Mouse (Mus musculus) heart, postnatal 36 days (tissue): ENCODE measurements around the gene Atox1. TPM values are rescaled to one million over a fixed set of nuclear protein-coding genes. Genes with fewer than 3 reads are reported as not detected.

Source experiments
- DNase-seq, 2 experiments: peaks; one replicate each; pipeline ENCODE4 v3.0.0; 2021 to 2022
- intact Hi-C: fragments of 180-260 bp; cut with DNase I; formaldehyde crosslinking; loops from one replicate; pipeline ENCODE4 v1.15.1; 2025
- total RNA-seq, 2 experiments: library from RNA; stranded (reverse); gene quantifications; 2 replicates each; pipeline ENCODE4 v1.2.3; 2021

The Atox1 gene
- total RNA-seq, 2 experiments from 2014 or later: 117 to 124 TPM

- intact Hi-C loops: loop anchor here (10.0 kb wide), 1 partner anchor 364 kb away; the partner anchor contains the start of gene Gm2a
Measured at GRCm38 (mm10) chr11:55458501-55458900, 2.5 kb downstream of the Atox1 start.

GRCm38 (mm10) chr11:55455166-55455565 lies 5.9 kb downstream of the Atox1 start:
- intact Hi-C loops: loop anchor here (10.0 kb wide), 1 partner anchor 360 kb away; the partner anchor contains the start of gene Gm2a
- DNase-seq: no peak

More at GRCm38 (mm10) chr11:55458501-55458900, 2.5 kb downstream of the Atox1 start:
- no peak for DNase-seq

- peak in 1 of 2 experiments; percentile 33 for DNase-seq
- intact Hi-C loops: loop anchor here (10.0 kb wide), 1 partner anchor 359 kb away; the partner anchor contains the start of gene Gm2a
Measured at GRCm38 (mm10) chr11:55453640-55454039, 7.4 kb downstream of the Atox1 start.

GRCm38 (mm10) chr11:55450311-55450710 lies 10.7 kb downstream of the Atox1 start:
- no peak for DNase-seq
- intact Hi-C loops: loop anchor here (10.0 kb wide), 1 partner anchor 356 kb away; the partner anchor contains the start of gene Gm2a

GRCm38 (mm10) chr11:55449531-55449930 lies 11.5 kb downstream of the Atox1 start:
- DNase-seq: no peak
- intact Hi-C loops: no loop called here

- peak; percentile 87 to 89 for DNase-seq
- intact Hi-C loops: loop anchor here (1.0 kb wide), 2 partner anchors 57 to 242 kb away; partner anchors contain the start of gene Slc36a1
Measured at GRCm38 (mm10) chr11:55446579-55446978, 14.5 kb downstream of the Atox1 start.

- intact Hi-C loops: loop anchor here (2.0 kb wide), 2 partner anchors 16 to 24 kb away; no protein-coding TSS in a partner anchor
- DNase-seq: peak; percentile 45 to 67
Measured at GRCm38 (mm10) chr11:55444772-55445171, 16.3 kb downstream of the Atox1 start.

GRCm38 (mm10) chr11:55439718-55440117 lies 21.3 kb downstream of the Atox1 start:
- DNase-seq: no peak
- intact Hi-C loops: no loop called here

- DNase-seq: no peak
- intact Hi-C loops: no loop called here
Measured at GRCm38 (mm10) chr11:55438031-55438430, 23.0 kb downstream of the Atox1 start.

- intact Hi-C loops: no loop called here
- DNase-seq: no peak
Measured at GRCm38 (mm10) chr11:55436089-55436488, 24.9 kb downstream of the Atox1 start.

GRCm38 (mm10) chr11:55432981-55433380 lies 28.1 kb downstream of the Atox1 start:
- DNase-seq: no peak

GRCm38 (mm10) chr11:55429973-55430372 lies 31.1 kb downstream of the Atox1 start:
- intact Hi-C loops: loop anchor here (2.0 kb wide), 1 partner anchor 15 kb away; no protein-coding TSS in a partner anchor
- no peak for DNase-seq

More at GRCm38 (mm10) chr11:55432981-55433380, 28.1 kb downstream of the Atox1 start:
- intact Hi-C loops: no loop called here

GRCm38 (mm10) chr11:55428186-55429012 lies 32.6 kb downstream of the Atox1 start:
- peak; percentile 83 to 84 for DNase-seq
- intact Hi-C loops: loop anchor here (2.0 kb wide), 1 partner anchor 16 kb away; no protein-coding TSS in a partner anchor

GRCm38 (mm10) chr11:55424746-55425360 lies 36.2 kb downstream of the Atox1 start:
- intact Hi-C loops: no loop called here
- DNase-seq: no peak

GRCm38 (mm10) chr11:55423756-55424155 lies 37.3 kb downstream of the Atox1 start:
- intact Hi-C loops: no loop called here
- DNase-seq: no peak

GRCm38 (mm10) chr11:55422978-55423377 lies 38.1 kb downstream of the Atox1 start, which contains the start of gene Sparc:
Sparc (minus strand) TSS chr11:55423183.
- no peak for DNase-seq
- intact Hi-C loops: no loop called here

GRCm38 (mm10) chr11:55419678-55420307 lies 41.2 kb downstream of the Atox1 start:
- DNase-seq: peak; percentile 83 to 85
- intact Hi-C loops: loop anchor here (2.0 kb wide), 1 partner anchor 25 kb away; no protein-coding TSS in a partner anchor

GRCm38 (mm10) chr11:55419296-55419677 lies 41.8 kb downstream of the Atox1 start:
- intact Hi-C loops: no loop called here
- DNase-seq: peak in 1 of 2 experiments; percentile 71

- DNase-seq: no peak
- intact Hi-C loops: no loop called here
Measured at GRCm38 (mm10) chr11:55418704-55419061, 42.4 kb downstream of the Atox1 start.

GRCm38 (mm10) chr11:55417898-55418703 lies 42.9 kb downstream of the Atox1 start:
- DNase-seq: peak; percentile 57 to 78
- intact Hi-C loops: no loop called here
